Mouse (Mus musculus): ENCODE measurements around the gene D930007J09Rik. TPM values are rescaled to one million over a fixed set of nuclear protein-coding genes. Genes with fewer than 3 reads are reported as not detected.

Gene D930007J09Rik
- polyA plus RNA-seq, 1 experiment = not detected

GRCm38 (mm10) chr13:32775889-32776288 lies 26.8 kb downstream of the D930007J09Rik start:
- no peak for TF ChIP-seq TCF12 (IDR thresholded peaks at IDR 0.05; ENCODE audit: insufficient read depth, poor library complexity, severe bottlenecking)
- TF ChIP-seq CEBPB (IDR thresholded peaks at IDR 0.05; ENCODE audit: insufficient read depth, poor library complexity, severe bottlenecking) = peak; percentile 57; the same call in 1 of the 2 replicates
- TF ChIP-seq MYOG (IDR thresholded peaks at IDR 0.05; ENCODE audit: control insufficient read depth in 1 of 3, insufficient read depth in 1 of 3, insufficient read length in 2 of 3, low read depth in 2 of 3) = peak in 2 of 3 experiments; percentile 18 to 93
- TF ChIP-seq POLR2AphosphoS2 (IDR thresholded peaks at IDR 0.05; ENCODE audit: insufficient read length, low read depth) = no peak
- TF ChIP-seq E2F4 (IDR thresholded peaks at IDR 0.05; ENCODE audit: insufficient read depth) = no peak
- no peak for TF ChIP-seq REST (IDR thresholded peaks at IDR 0.05; ENCODE audit: insufficient read depth, insufficient read length)
- no peak for TF ChIP-seq SRF (IDR thresholded peaks at IDR 0.05; ENCODE audit: control insufficient read depth, insufficient read length, low read depth)
- no peak for TF ChIP-seq MAX (IDR thresholded peaks at IDR 0.05; ENCODE audit: low read depth)
- peak in 1 of 3 experiments; percentile 62 for TF ChIP-seq MYOD1 (IDR thresholded peaks at IDR 0.05; ENCODE audit: control insufficient read depth in 1 of 3, insufficient read length in 2 of 3, low read depth in 2 of 3)
- Histone ChIP-seq H3K36me3 (ENCODE audit: control insufficient read depth, insufficient read depth) (no peaks in the 10 kb centered on the region), H3K27me3 (ENCODE audit: control insufficient read depth, insufficient read depth, insufficient read length) (no peaks in the 10 kb centered on the region), H3K4me3 (peak overlapping the region; percentile 28), H3ac (ENCODE audit: control insufficient read depth, insufficient read length) (no peak overlapping the region), H3K4me2 (ENCODE audit: low read depth) (peak overlapping the region; percentile 78), H3K79me2 (ENCODE audit: control insufficient read depth, insufficient read depth) (peaks cover 36% of the 10 kb centered on the region)

GRCm38 (mm10) chr13:32769960-32770359 lies 32.7 kb downstream of the D930007J09Rik start:
- Histone ChIP-seq H3K27me3 (ENCODE audit: control insufficient read depth, insufficient read depth, insufficient read length) (no peaks in the 10 kb centered on the region), H3ac (ENCODE audit: control insufficient read depth, insufficient read length) (no peak overlapping the region), H3K4me2 (ENCODE audit: low read depth) (peak overlapping the region; percentile 52), H3K4me3 (no peak overlapping the region), H3K79me2 (ENCODE audit: control insufficient read depth, insufficient read depth) (peaks cover 46% of the 10 kb centered on the region), H3K36me3 (ENCODE audit: control insufficient read depth, insufficient read depth) (no peaks in the 10 kb centered on the region)
- no peak for TF ChIP-seq POLR2A (IDR thresholded peaks at IDR 0.05; ENCODE audit: insufficient read length, low read depth)
- TF ChIP-seq TCF12 (IDR thresholded peaks at IDR 0.05; ENCODE audit: insufficient read depth, poor library complexity, severe bottlenecking) = peak; percentile 81
- peak; percentile 69 to 95 (median 94) for TF ChIP-seq MYOD1 (IDR thresholded peaks at IDR 0.05; ENCODE audit: control insufficient read depth in 1 of 3, insufficient read length in 2 of 3, low read depth in 2 of 3)
- TF ChIP-seq MYOG (IDR thresholded peaks at IDR 0.05; ENCODE audit: control insufficient read depth in 1 of 3, insufficient read depth in 1 of 3, insufficient read length in 2 of 3, low read depth in 2 of 3) = peak; percentile 59 to 89 (median 87)
- TF ChIP-seq TCF3 (IDR thresholded peaks at IDR 0.05; ENCODE audit: insufficient read length, low read depth) = peak; percentile 45

- H3K79me2 ChIP-seq (ENCODE audit: control insufficient read depth, insufficient read depth) = peaks cover 30% of the 10 kb centered on the region
- no peaks in the 10 kb centered on the region for H3K36me3 ChIP-seq (ENCODE audit: control insufficient read depth, insufficient read depth)
- no peaks in the 10 kb centered on the region for H3K27me3 ChIP-seq (ENCODE audit: control insufficient read depth, insufficient read depth, insufficient read length)
- no peak overlapping the region for H3ac ChIP-seq (ENCODE audit: control insufficient read depth, insufficient read length)
- H3K4me3 ChIP-seq = no peak overlapping the region
- TF ChIP-seq MAX (IDR thresholded peaks at IDR 0.05; ENCODE audit: low read depth) (no peak), TCF3 (IDR thresholded peaks at IDR 0.05; ENCODE audit: insufficient read length, low read depth) (no peak), CEBPB (IDR thresholded peaks at IDR 0.05; ENCODE audit: insufficient read depth, poor library complexity, severe bottlenecking) (no peak)
- H3K4me2 ChIP-seq (ENCODE audit: low read depth) = no peak overlapping the region
These were observed 34.5 kb downstream of the D930007J09Rik start for GRCm38 (mm10) chr13:32768104-32768503.

- TF ChIP-seq SRF (IDR thresholded peaks at IDR 0.05; ENCODE audit: control insufficient read depth, insufficient read length, low read depth) (no peak), MYOD1 (IDR thresholded peaks at IDR 0.05; ENCODE audit: control insufficient read depth in 1 of 3, insufficient read length in 2 of 3, low read depth in 2 of 3) (peak in 2 of 3 experiments; percentile 42 to 71), POLR2AphosphoS2 (IDR thresholded peaks at IDR 0.05; ENCODE audit: insufficient read length, low read depth) (no peak), REST (IDR thresholded peaks at IDR 0.05; ENCODE audit: insufficient read depth, insufficient read length) (no peak), TCF12 (IDR thresholded peaks at IDR 0.05; ENCODE audit: insufficient read depth, poor library complexity, severe bottlenecking) (peak; percentile 14), MAX (IDR thresholded peaks at IDR 0.05; ENCODE audit: low read depth) (no peak), USF1 (IDR thresholded peaks at IDR 0.05; ENCODE audit: low read depth) (no peak), E2F4 (IDR thresholded peaks at IDR 0.05; ENCODE audit: insufficient read depth) (no peak), TCF3 (IDR thresholded peaks at IDR 0.05; ENCODE audit: insufficient read length, low read depth) (no peak), CEBPB (IDR thresholded peaks at IDR 0.05; ENCODE audit: insufficient read depth, poor library complexity, severe bottlenecking) (no peak), MYOG (IDR thresholded peaks at IDR 0.05; ENCODE audit: control insufficient read depth in 1 of 3, insufficient read depth in 1 of 3, insufficient read length in 2 of 3, low read depth in 2 of 3) (peak in 1 of 3 experiments; percentile 48), POLR2A (IDR thresholded peaks at IDR 0.05; ENCODE audit: insufficient read length, low read depth) (no peak)
- H3ac ChIP-seq (ENCODE audit: control insufficient read depth, insufficient read length) = no peak overlapping the region
- H3K36me3 ChIP-seq (ENCODE audit: control insufficient read depth, insufficient read depth) = no peaks in the 10 kb centered on the region
- no peaks in the 10 kb centered on the region for H3K27me3 ChIP-seq (ENCODE audit: control insufficient read depth, insufficient read depth, insufficient read length)
- H3K4me3 ChIP-seq = no peak overlapping the region
- H3K79me2 ChIP-seq (ENCODE audit: control insufficient read depth, insufficient read depth) = peaks cover 11% of the 10 kb centered on the region
- H3K4me2 ChIP-seq (ENCODE audit: low read depth) = no peak overlapping the region
These were observed 38.2 kb downstream of the D930007J09Rik start for GRCm38 (mm10) chr13:32764448-32764847.

- Histone ChIP-seq H3ac (ENCODE audit: control insufficient read depth, insufficient read length) (no peak overlapping the region), H3K27me3 (ENCODE audit: control insufficient read depth, insufficient read depth, insufficient read length) (no peaks in the 10 kb centered on the region), H3K79me2 (ENCODE audit: control insufficient read depth, insufficient read depth) (peaks cover 11% of the 10 kb centered on the region), H3K4me2 (ENCODE audit: low read depth) (no peak overlapping the region), H3K4me3 (no peak overlapping the region), H3K36me3 (ENCODE audit: control insufficient read depth, insufficient read depth) (no peaks in the 10 kb centered on the region)
- TF ChIP-seq POLR2A (IDR thresholded peaks at IDR 0.05; ENCODE audit: insufficient read length, low read depth) (no peak), MAX (IDR thresholded peaks at IDR 0.05; ENCODE audit: low read depth) (no peak), TCF12 (IDR thresholded peaks at IDR 0.05; ENCODE audit: insufficient read depth, poor library complexity, severe bottlenecking) (no peak), E2F4 (IDR thresholded peaks at IDR 0.05; ENCODE audit: insufficient read depth) (no peak), POLR2AphosphoS2 (IDR thresholded peaks at IDR 0.05; ENCODE audit: insufficient read length, low read depth) (no peak)
These were observed 39.5 kb downstream of the D930007J09Rik start for GRCm38 (mm10) chr13:32763141-32763540.

Data from myocyte (in vitro differentiated cells).